Mouse (Mus musculus): ENCODE results near the gene Hyal3.
"Not testable (repeated sequence)": the region's sequence is repeated elsewhere in the genome, so short reads cannot be mapped to it uniquely, and the experiment has no call there.

Hyal3 gene

GRCm38 (mm10) chr9:107549297-107550074, 31.1 kb upstream of the Hyal3 start:
- ATAC-seq (ENCODE audit: insufficient number of reproducible peaks, low FRiP score, low TSS enrichment): no peak

GRCm38 (mm10) chr9:107550491-107551116, 30.0 kb upstream of the Hyal3 start:
- ATAC-seq (ENCODE audit: insufficient number of reproducible peaks, low FRiP score, low TSS enrichment): no peak

- ATAC-seq (ENCODE audit: insufficient number of reproducible peaks, low FRiP score, low TSS enrichment): no peak
Observed at GRCm38 (mm10) chr9:107551117-107551889, 29.3 kb upstream of the Hyal3 start, which contains the start of gene Rassf1. Gene Rassf1, plus strand, starts transcription at chr9:107551555.

GRCm38 (mm10) chr9:107551890-107552355, 28.7 kb upstream of the Hyal3 start:
- ATAC-seq (ENCODE audit: insufficient number of reproducible peaks, low FRiP score, low TSS enrichment): no peak

- no peak for ATAC-seq (ENCODE audit: insufficient number of reproducible peaks, low FRiP score, low TSS enrichment)
Observed at GRCm38 (mm10) chr9:107552690-107553393, 27.8 kb upstream of the Hyal3 start.

- peak; percentile 9; the same call in 1 of the 2 replicates for ATAC-seq (ENCODE audit: insufficient number of reproducible peaks, low FRiP score, low TSS enrichment)
Observed at GRCm38 (mm10) chr9:107553541-107554318, 26.9 kb upstream of the Hyal3 start.

GRCm38 (mm10) chr9:107554319-107554825, 26.2 kb upstream of the Hyal3 start:
- peak; percentile 78 for ATAC-seq (ENCODE audit: insufficient number of reproducible peaks, low FRiP score, low TSS enrichment)

- ATAC-seq (ENCODE audit: insufficient number of reproducible peaks, low FRiP score, low TSS enrichment): peak; percentile 5; the same call in 1 of the 2 replicates
Observed at GRCm38 (mm10) chr9:107555031-107555457, 25.6 kb upstream of the Hyal3 start.

- ATAC-seq (ENCODE audit: insufficient number of reproducible peaks, low FRiP score, low TSS enrichment): no peak
Observed at GRCm38 (mm10) chr9:107555701-107556100, 24.9 kb upstream of the Hyal3 start.

- no peak for ATAC-seq (ENCODE audit: insufficient number of reproducible peaks, low FRiP score, low TSS enrichment)
Observed at GRCm38 (mm10) chr9:107556346-107556745, 24.3 kb upstream of the Hyal3 start.

GRCm38 (mm10) chr9:107563029-107563581, 17.5 kb upstream of the Hyal3 start, which contains the start of gene Tusc2:
Gene Tusc2, plus strand, starts transcription at chr9:107563255.
- ATAC-seq (ENCODE audit: insufficient number of reproducible peaks, low FRiP score, low TSS enrichment): peak; percentile 96

GRCm38 (mm10) chr9:107565556-107565955, 15.1 kb upstream of the Hyal3 start:
- not testable (repeated sequence) for ATAC-seq (ENCODE audit: insufficient number of reproducible peaks, low FRiP score, low TSS enrichment)

GRCm38 (mm10) chr9:107566041-107566709, 14.4 kb upstream of the Hyal3 start:
- ATAC-seq (ENCODE audit: insufficient number of reproducible peaks, low FRiP score, low TSS enrichment): no peak

GRCm38 (mm10) chr9:107566855-107567254, 13.8 kb upstream of the Hyal3 start:
- ATAC-seq (ENCODE audit: insufficient number of reproducible peaks, low FRiP score, low TSS enrichment): no peak

GRCm38 (mm10) chr9:107567702-107568319, 12.8 kb upstream of the Hyal3 start, which contains the start of gene Hyal2:
Gene Hyal2, plus strand, starts transcription at chr9:107567945.
- no peak for ATAC-seq (ENCODE audit: insufficient number of reproducible peaks, low FRiP score, low TSS enrichment)

GRCm38 (mm10) chr9:107568331-107569261, 12.0 kb upstream of the Hyal3 start:
- ATAC-seq (ENCODE audit: insufficient number of reproducible peaks, low FRiP score, low TSS enrichment): peak; percentile 66; the same call in 1 of the 2 replicates

- ATAC-seq (ENCODE audit: insufficient number of reproducible peaks, low FRiP score, low TSS enrichment): peak; percentile 8; the same call in 1 of the 2 replicates
Observed at GRCm38 (mm10) chr9:107569270-107569669, 11.3 kb upstream of the Hyal3 start.
